Mouse (Mus musculus) embryonic facial prominence, embryonic 14.5 days (tissue): ENCODE data around the gene Glt28d2. TPM values are rescaled to one million over a fixed set of nuclear protein-coding genes. Genes with fewer than 3 reads are reported as not detected.

Experiments
- ATAC-seq: fragments of 200-750 bp; cut with Nextera tagmentation; 2 replicates; pipeline ENCODE4 v1.8.0; 2017; ENCODE audit warnings: low read depth, moderate number of reproducible peaks, moderate TSS enrichment
- DNase-seq: peaks from one replicate; pipeline ENCODE4 v3.0.0-alpha.2; 2015; ENCODE audit warnings: low spot score
- H3K27ac ChIP-seq: fragments of 300-500 bp; sonication (generic); replicated peaks from 2 replicates; pipeline ENCODE4 v1.5.1; 2014; ENCODE audit warnings: low read depth, mild to moderate bottlenecking, low read length, moderate library complexity
- H3K27me3 ChIP-seq: fragments of 300-500 bp; sonication (generic); replicated peaks from 2 replicates; pipeline ENCODE4 v1.6.1; 2014; ENCODE audit warnings: low read length; ENCODE audit not compliant: control insufficient read depth, insufficient read depth
- H3K36me3 ChIP-seq: fragments of 300-500 bp; sonication (generic); 2 replicates; pipeline ENCODE4 v1.6.1; 2014; ENCODE audit warnings: low read length, mixed read lengths; ENCODE audit not compliant: control insufficient read depth, insufficient read depth
- H3K4me1 ChIP-seq: fragments of 300-500 bp; sonication (generic); 2 replicates; pipeline ENCODE4 v1.6.1; 2014; ENCODE audit warnings: antibody characterized with exemption, low read length; ENCODE audit not compliant: control insufficient read depth, insufficient read depth
- H3K4me2 ChIP-seq: fragments of 300-500 bp; sonication (generic); 2 replicates; pipeline ENCODE4 v1.6.1; 2014; ENCODE audit warnings: low read depth, mild to moderate bottlenecking, low read length, moderate library complexity, mixed read lengths
- H3K4me3 ChIP-seq: fragments of 300-500 bp; sonication (generic); 2 replicates; pipeline ENCODE4 v1.5.1; 2014; ENCODE audit warnings: low read depth, mild to moderate bottlenecking, low read length
- H3K9ac ChIP-seq: fragments of 300-500 bp; sonication (generic); 2 replicates; pipeline ENCODE4 v1.6.1; 2014; ENCODE audit warnings: low read depth, mild to moderate bottlenecking, low read length, moderate library complexity, mixed read lengths
- H3K9me3 ChIP-seq: fragments of 300-500 bp; sonication (generic); 2 replicates; pipeline ENCODE4 v1.6.1; 2016; ENCODE audit warnings: low read length; ENCODE audit not compliant: control insufficient read depth
- WGBS: fragments of 180-500 bp; shearing (Covaris S2); extraction: QIAGEN DNeasy Blood & Tissue Kit; methylation state at CpG from one replicate; pipeline ENCODE4 v1.1.7; 2014; 5-methylcytosine and 5-hydroxymethylcytosine counted together
- polyA plus RNA-seq: library from polyadenylated mRNA; unstranded; fragments of >200 nt; fragmentation: Nextera tagmentation; extraction: Ambion mirVana; gene quantifications from 2 replicates; pipeline ENCODE4 v1.2.1, GENCODE M21; 2014

Gene Glt28d2
- polyA plus RNA-seq, 1 experiment from 2014 or later, result 2.7 TPM

DNA sequence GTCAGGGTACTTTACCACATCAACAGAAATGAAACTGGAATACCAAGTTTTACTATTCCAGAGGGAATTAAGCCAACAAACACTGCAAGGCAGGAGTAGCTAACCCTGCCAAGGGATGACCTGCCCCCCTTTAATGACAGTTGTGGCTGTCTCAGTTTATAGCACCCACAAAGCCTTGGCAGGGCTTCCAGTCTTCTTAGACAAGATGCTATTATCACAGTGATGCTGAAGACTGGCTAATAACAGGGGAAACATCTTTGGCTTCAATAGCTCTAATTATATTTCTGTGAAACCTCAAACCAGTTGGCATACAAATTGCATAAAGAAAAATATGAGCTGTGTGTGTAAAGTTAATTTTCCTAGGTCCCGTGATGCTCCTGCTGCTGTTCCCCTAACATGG is 41.0 kb downstream of the Glt28d2 start:
- Histone ChIP-seq H3K27me3 (no peaks in the 10 kb centered on the region), H3K4me1 (peaks cover 8% of the 10 kb centered on the region), H3K36me3 (no peaks in the 10 kb centered on the region), H3K27ac (no peak overlapping the region), H3K9ac (no peak overlapping the region), H3K9me3 (no peaks in the 10 kb centered on the region), H3K4me2 (no peak overlapping the region), H3K4me3 (no peak overlapping the region)
- DNase-seq (peak; percentile 84), ATAC-seq (peak; percentile 32; the same call in 1 of the 2 replicates)
- WGBS, result 73% methylated on average over 1 of the region's 1 CpGs

DNA sequence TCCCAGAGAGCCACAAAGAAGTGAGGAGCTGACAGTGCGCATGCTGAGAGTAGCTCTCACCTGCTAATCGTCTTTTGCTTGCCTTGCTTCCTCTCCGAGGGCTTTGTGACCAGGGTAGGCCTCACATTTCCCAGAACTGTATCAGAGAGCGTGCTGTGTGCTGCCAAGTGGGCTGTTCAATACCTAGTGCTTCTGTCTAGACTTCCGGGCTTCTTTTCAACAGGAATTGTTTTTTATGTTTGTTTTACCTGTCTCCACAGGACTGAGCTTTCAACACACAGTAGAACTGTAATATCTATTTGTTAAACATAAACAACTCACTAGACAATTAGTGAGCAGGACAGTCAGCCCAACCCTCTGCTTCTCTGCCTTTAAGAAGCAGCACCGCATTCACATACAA is 42.0 kb downstream of the Glt28d2 start:
- no peak overlapping the region for H3K27ac ChIP-seq
- WGBS, result 82% methylated on average over 6 of the region's 6 CpGs
- H3K9ac ChIP-seq, result no peak overlapping the region
- ATAC-seq, result no peak
- H3K27me3 ChIP-seq, result no peaks in the 10 kb centered on the region
- DNase-seq, result no peak
- H3K9me3 ChIP-seq, result no peaks in the 10 kb centered on the region
- H3K4me1 ChIP-seq, result peaks cover 8% of the 10 kb centered on the region
- H3K4me3 ChIP-seq, result no peak overlapping the region
- no peaks in the 10 kb centered on the region for H3K36me3 ChIP-seq
- no peak overlapping the region for H3K4me2 ChIP-seq

DNA sequence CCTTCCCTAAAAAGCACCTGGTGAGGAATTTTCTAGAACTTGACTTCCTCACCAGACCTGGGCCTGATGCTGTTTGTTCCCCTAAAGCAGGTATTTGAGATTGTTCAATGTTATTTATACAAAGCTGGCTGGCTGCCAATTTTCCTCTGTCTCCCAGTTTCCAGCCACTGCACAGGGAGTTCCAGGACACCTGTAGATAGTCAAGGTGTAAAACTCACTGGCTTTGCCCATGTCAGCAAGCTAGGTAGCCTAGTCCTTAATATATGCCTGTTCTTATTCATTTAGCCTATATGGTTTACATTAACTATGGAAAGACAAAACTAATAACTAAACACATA is 44.5 kb downstream of the Glt28d2 start:
- H3K4me3 ChIP-seq, result no peak overlapping the region
- ATAC-seq, result no peak

DNA sequence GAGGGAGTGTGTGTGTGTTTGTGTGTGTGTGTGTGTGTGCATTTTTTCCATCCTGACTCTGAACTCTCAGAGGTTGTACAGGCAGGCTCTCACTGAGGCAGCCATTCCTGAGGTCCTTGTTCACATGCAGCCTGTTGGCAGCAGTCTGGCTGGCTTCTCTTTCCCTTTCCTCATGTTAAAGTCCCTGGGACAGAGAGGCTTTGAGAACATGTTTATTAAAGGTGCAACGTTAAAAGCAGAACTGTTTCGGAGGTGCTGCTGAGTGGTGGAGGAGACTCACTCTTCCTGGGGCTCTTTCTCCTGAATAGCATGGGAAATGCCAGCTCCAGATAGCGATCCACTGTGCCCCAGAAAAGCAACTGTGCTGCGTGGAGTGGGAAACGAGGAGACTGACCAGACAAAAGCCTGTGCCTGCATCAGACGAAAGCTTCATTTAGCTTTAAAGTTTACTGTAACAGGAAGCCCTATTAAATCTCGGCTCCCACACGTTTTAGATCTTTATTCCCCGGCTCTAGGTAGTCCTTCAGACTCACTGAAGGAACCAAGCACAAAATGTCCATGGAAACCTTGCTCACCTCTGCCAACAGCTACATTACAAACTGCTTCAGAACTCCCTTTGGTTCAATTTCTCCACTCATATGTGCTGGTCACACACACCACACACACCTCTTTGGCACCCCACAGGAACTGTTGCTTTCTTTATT is 45.0 kb downstream of the Glt28d2 start:
- 42% methylated on average over 9 of the region's 9 CpGs for WGBS
- DNase-seq (no peak), ATAC-seq (peak; percentile 38)
- Histone ChIP-seq H3K9me3 (no peaks in the 10 kb centered on the region), H3K36me3 (no peaks in the 10 kb centered on the region), H3K27ac (peak overlapping the region; percentile 84), H3K9ac (peak overlapping the region; percentile 35; the same call in 1 of the 2 replicates), H3K4me1 (peaks cover 8% of the 10 kb centered on the region), H3K4me3 (no peak overlapping the region), H3K4me2 (peak overlapping the region; percentile 13), H3K27me3 (no peaks in the 10 kb centered on the region)

More for the DNA sequence above, 44.5 kb downstream of the Glt28d2 start:
- Histone ChIP-seq H3K9ac (no peak overlapping the region), H3K27me3 (no peaks in the 10 kb centered on the region), H3K4me2 (no peak overlapping the region), H3K36me3 (no peaks in the 10 kb centered on the region), H3K27ac (peak overlapping the region; percentile 84), H3K4me1 (peaks cover 8% of the 10 kb centered on the region), H3K9me3 (no peaks in the 10 kb centered on the region)
- peak; percentile 55 for DNase-seq

DNA sequence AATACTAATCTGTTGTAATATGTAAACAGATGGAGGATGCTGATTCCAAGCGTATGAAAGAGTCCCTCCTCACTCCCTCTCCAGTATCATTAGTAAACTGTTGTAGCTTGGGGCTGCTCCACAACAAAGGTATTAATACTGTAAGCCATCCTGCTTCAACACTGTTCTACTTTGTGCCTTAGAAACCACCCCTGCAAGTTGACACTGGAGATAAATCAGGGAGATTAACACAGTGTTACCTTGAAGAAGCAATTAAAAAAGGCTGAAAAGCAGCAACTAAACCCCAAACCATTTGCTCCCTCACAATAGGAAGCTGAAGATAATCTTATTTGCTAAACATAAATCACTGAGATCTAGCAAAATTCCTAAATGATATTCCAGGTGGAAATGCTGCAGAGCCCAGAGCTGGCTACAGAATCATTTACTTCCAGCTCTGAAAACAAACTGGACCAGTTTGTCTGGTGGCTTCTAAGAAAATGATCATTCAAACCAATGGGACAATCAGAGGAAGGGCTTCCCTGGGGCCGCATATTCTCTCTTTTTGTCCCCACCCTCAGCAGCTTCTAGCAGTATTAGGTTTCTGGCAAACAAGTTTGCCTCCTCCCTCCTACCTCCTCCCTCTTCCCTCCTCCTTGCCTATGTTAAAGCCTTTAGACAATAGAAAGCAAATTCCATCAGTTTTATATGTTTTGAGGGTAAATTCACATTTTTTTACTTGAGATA is 45.7 kb downstream of the Glt28d2 start:
- 26% methylated on average over 2 of the region's 2 CpGs for WGBS
- ATAC-seq, result peak; percentile 85
- peak overlapping the region; percentile 13; the same call in 1 of the 2 replicates for H3K4me2 ChIP-seq
- H3K4me1 ChIP-seq, result peaks cover 8% of the 10 kb centered on the region
- no peaks in the 10 kb centered on the region for H3K9me3 ChIP-seq
- peak; percentile 80 for DNase-seq
- peak overlapping the region; percentile 35; the same call in 1 of the 2 replicates for H3K9ac ChIP-seq
- no peak overlapping the region for H3K4me3 ChIP-seq
- no peaks in the 10 kb centered on the region for H3K36me3 ChIP-seq
- H3K27ac ChIP-seq, result peak overlapping the region; percentile 84
- H3K27me3 ChIP-seq, result no peaks in the 10 kb centered on the region

DNA sequence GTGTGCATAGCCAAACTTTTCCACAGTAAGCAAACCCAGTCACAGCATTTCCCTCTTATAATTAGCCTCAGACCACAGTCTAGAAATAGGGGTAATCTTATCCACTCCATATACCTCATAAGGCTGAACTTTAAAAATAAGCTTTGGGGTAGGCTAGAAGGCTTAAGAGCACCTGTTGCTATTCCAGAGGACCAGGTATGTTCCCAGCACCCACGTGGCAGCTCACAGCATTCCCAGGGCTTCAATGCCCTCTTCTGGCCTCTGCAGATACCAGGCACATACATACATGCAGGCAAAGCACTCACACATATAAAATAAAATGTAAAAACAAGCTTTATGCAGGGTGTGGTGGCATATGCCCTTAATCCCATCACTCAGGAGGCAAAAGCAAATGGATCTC is 53.7 kb downstream of the Glt28d2 start:
- no peak for ATAC-seq
- no peaks in the 10 kb centered on the region for H3K27me3 ChIP-seq
- no peak overlapping the region for H3K4me3 ChIP-seq
- H3K4me1 ChIP-seq, result 0 out of 2 replicates have a peak, but pooled peaks cover 3% of the 10 kb centered on the region
- no peaks in the 10 kb centered on the region for H3K36me3 ChIP-seq
- no peaks in the 10 kb centered on the region for H3K9me3 ChIP-seq
- DNase-seq, result no peak
- whole genome bisulfite sequencing, result 56% methylated on average over 1 of the region's 1 CpGs
- H3K4me2 ChIP-seq, result no peak overlapping the region
- H3K9ac ChIP-seq, result no peak overlapping the region
- no peak overlapping the region for H3K27ac ChIP-seq

DNA sequence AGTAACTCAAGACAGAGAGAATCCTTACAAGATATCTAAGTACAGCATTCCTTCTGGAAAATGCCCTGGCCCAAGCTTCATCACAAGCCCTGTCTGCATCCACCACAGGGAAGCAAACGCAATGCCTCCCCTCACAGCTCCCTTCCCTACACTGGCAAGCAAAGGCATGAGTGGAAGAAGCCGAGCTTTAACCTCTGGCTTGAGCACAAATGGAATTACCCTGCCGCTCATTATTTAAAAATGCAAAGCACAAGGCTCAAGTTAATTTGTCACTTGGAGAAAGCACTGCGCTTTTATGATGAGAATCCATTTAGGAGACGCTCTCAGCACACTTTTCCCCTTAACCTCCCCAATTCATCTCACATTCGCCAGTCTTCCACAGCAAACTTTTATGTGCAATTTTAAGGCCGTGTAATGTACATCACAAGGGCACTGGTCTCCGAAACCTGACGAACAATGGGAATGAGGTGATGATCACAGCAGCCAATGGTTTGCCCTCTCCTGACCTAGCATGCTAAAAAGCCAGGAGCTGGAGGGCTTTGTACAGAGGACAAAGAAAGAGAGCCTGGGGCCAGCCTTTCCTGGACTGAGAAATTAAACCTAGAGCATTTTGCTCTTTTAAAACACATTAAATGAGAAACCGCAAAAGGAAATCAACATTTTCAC is 54.7 kb downstream of the Glt28d2 start:
- Histone ChIP-seq H3K36me3 (no peaks in the 10 kb centered on the region), H3K4me3 (no peak overlapping the region)
- no peak for ATAC-seq

DNA sequence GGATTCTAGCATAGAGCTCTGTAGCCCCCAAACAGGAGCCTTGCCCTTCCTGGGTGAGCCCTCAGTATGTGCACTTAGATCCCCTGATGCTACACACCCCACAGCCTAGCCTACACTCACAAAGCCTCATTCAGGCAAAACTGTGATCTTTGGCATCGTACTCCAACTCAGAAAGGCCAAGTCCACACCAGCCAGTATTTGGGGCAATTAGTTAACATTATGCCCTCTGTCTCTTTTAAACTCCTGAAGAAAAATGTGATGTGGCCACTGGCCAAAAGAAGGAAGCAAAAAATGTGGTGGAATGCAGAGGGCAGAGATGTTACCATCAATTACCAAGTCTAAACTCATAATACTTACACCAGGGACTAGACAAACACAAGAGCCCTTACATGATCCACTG is 55.5 kb downstream of the Glt28d2 start:
- H3K36me3 ChIP-seq, result no peaks in the 10 kb centered on the region
- 63% methylated on average over 1 of the region's 1 CpGs for WGBS
- DNase-seq, result no peak
- H3K4me1 ChIP-seq, result 0 out of 2 replicates have a peak, but pooled peaks cover 3% of the 10 kb centered on the region
- H3K27ac ChIP-seq, result no peak overlapping the region
- H3K9ac ChIP-seq, result no peak overlapping the region
- no peak overlapping the region for H3K4me3 ChIP-seq
- ATAC-seq, result no peak
- no peaks in the 10 kb centered on the region for H3K27me3 ChIP-seq
- H3K4me2 ChIP-seq, result no peak overlapping the region
- H3K9me3 ChIP-seq, result no peaks in the 10 kb centered on the region

More for the DNA sequence above, 54.7 kb downstream of the Glt28d2 start:
- 80% methylated on average over 10 of the region's 10 CpGs for WGBS
- H3K4me1 ChIP-seq, result 0 out of 2 replicates have a peak, but pooled peaks cover 3% of the 10 kb centered on the region
- H3K9me3 ChIP-seq, result no peaks in the 10 kb centered on the region
- H3K27ac ChIP-seq, result no peak overlapping the region
- H3K4me2 ChIP-seq, result no peak overlapping the region
- H3K27me3 ChIP-seq, result no peaks in the 10 kb centered on the region
- no peak for DNase-seq
- no peak overlapping the region for H3K9ac ChIP-seq
